Mouse (Mus musculus) testis, postnatal 14 days (tissue): Measurements from ENCODE around the gene Nrap.

Experiments
- DNase-seq: peaks from one replicate; pipeline ENCODE4 v3.0.0; 2021; ENCODE audit warnings: low spot score

Nrap gene

GRCm38 (mm10) chr19:56396669-56397621 lies 7.1 kb upstream of the Nrap start, which contains the start of gene Casp7:
Gene Casp7 (plus strand): TSS chr19:56397129.
- DNase-seq, result peak; percentile 63

DNA sequence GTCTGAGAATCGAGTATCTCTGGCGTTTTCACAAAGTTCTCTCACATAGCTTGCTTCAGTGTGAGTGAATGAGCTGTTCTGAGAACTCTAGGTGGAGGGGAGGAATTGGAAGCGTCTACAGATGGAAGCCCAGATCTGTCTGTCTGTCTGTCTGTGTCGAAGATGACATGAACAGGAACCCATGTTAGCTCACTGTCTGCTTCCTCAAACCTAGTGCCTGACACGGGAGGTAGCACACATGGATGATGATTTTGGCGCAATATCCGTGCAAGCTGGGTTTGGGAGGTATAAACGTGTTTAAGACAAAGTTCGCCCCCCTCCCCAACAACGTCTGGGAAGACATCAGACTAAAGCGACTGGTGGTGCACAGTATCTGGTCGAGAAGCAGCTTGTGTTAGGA lies 6.4 kb upstream of the Nrap start:
- DNase-seq, result no peak

DNA sequence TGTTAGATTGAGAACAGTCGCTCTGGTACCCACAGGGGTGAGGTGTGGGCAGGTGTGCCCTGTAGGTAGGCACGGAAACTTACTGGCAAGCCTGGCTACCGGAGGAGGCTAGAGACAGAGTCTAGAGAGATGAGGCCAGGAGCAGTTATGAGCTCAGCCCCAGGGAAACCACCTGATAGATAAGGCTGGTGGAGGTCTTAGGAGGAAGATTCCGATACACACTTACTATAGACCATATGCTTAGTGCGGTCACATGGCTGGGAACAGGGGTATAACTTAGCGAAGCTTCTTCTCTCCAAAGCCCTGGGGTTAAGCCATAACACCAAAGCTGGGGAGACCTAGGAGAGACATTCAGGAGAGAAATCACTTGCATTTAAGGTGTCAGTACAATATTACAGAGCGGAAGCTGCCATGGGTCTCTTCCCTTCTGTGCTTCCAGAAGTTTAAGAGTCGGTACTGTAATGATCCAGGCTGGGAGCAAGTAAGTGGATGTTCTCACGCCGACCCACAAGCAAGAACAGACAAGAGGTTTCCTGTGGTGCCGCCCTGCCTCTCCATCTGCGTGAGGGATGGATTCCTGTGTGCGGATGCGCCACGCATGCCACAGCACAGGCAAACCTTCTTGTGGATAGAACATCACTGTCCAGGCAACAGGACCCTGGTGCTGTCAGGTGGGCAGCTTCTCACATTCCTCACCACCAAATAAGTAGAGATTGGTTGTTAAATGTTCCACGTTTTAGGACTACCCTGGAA lies 5.5 kb upstream of the Nrap start:
- no peak for DNase-seq

- no peak for DNase-seq
Measured at GRCm38 (mm10) chr19:56393311-56393866, 3.6 kb upstream of the Nrap start.

DNA sequence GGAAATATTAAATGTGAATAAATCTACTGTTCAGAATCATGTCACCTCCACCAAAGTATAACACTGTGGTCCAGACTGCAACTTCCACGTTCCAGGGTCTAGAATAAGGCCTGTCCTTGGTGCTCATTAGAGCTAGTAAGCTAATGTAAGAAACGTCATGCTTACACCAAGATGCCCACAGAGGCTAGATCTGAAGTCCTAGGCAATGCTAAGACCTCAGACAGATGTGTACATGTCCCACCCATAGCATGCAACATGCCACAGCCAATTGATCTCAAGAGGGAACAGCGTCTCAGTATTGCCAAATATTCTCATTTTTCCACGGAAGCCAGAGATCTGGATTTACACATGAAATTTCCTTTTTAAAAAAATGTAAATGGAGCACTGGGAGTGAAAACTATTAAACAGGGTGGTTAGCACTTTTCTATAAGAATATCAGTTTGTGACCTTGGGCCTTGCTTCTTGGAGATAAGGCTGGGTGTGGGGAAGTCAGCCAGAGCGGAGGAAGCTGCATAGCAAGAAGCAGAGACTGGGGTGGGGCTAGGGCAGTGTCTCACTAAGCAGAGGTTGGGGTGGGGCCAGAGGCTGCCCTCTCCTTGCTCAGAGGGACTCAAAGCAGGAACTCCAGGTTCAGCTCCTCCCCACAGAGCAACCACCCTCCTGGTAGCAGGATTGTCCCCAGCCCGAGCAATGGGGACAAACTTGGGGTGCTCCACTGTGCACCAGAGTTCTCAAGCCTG lies 1.6 kb upstream of the Nrap start:
- no peak for DNase-seq

DNA sequence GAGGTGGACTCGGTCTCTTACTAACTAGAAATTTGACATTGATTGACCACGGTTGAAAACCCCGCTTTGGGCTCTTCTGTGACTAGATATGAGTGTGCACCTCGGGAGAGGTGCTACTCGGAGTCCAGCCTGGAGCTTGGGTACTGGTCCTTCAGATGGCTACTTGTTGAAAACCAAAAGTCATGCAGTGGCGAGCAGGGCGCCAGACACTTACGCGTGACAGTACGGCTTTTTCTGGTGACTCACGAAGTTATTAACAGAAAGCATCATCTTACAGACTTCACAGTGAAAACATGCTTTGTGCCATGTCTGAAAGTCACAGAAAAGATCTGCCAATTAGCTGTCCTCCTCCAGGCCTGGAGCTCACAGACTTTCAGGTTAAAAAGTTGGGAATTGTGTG lies 661 bp downstream of the Nrap start:
- DNase-seq, result no peak

GRCm38 (mm10) chr19:56387726-56388302 lies 2.0 kb downstream of the Nrap start:
- no peak for DNase-seq

DNA sequence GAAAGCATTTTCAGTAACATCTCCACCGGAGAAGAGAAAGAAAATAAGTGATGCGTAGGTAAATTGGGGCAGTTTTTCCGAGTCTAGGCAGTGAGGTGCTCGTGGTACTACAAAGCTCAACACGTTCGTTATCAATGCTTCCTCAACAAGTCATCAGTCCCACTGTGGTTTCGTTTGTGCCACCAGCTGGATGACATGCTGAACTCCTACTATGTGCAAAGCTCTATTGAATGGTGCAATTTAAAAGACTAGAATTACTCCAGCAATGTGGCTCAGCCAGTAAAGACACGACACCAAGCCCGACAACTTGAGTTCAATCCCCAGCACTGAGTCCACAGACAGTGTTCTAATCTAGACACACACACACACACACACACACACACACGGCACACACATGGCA lies 3.7 kb downstream of the Nrap start:
- DNase-seq, result no peak

GRCm38 (mm10) chr19:56385546-56385945 lies 4.3 kb downstream of the Nrap start:
- DNase-seq, result no peak

- DNase-seq, result no peak
Measured at GRCm38 (mm10) chr19:56381407-56381806, 8.4 kb downstream of the Nrap start.

DNA sequence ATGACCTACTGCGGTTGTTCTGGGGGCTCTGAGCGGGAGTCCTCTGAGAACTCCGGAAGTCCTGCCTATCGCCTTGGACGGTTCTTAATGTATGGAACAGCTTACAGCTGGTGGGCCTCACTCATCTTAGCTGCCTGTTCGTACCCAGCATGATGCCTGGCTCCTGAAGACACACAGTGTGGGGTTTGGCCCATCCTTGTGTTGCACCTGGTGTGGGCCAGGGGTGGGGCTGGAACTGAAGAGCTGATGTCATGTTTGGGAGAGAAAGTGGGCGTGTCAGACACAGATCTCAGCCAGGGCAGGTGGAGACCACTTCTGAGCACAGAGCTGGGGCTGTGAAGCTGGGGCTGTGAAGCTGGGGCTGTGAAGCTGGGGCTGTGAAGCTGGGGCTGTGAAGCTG lies 9.5 kb downstream of the Nrap start:
- DNase-seq, result no peak

DNA sequence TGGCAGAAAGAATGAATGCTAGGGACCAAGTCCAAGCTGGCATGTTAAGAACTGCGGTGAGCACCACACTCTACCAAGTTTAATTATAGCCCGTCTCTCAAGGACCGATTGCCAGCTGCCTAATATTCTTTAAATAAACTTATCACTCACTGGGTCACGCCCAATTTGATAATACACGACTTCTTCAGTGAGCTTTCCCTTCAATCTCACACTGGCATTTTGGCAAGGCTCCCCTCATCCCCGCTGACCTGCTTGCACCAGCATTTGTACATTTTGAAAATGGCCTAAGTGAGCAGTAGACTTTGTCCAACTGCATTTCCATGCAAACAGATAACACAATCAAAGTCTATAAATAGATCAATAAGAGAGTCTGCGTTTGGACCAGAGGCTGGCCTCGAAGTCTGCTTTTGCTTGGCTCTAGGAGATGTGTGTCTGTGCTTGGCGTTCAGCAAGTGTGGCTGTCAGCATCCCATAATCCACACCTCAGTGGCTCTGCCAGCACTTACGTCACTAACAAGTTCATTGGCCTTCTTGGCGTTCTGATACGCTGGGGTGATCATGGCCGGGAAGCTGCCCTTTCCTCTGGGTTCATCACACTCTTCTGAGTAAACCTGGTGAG lies 11.2 kb downstream of the Nrap start:
- no peak for DNase-seq

DNA sequence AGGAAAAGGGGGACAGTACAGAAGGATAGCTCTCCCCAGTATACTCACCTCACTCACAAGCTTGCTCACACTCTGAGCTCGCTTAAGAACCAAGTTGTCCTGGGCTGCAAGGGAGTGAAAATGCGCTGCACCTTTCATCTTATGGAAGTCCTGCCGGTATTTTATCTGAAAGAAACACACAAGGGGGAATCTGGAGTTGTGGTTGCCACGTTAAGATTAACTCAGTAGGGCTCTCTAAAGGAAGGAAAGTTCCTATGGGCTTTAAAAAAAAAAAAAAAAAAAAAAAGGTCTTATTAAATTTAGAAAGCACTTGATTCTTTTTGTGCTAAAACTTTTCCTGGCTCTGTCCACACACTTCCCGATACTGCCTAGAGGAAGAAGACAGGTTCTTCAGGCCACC lies 11.8 kb downstream of the Nrap start:
- DNase-seq, result no peak

GRCm38 (mm10) chr19:56374011-56374410 lies 15.8 kb downstream of the Nrap start:
- no peak for DNase-seq

- no peak for DNase-seq
Measured at GRCm38 (mm10) chr19:56373246-56373645, 16.6 kb downstream of the Nrap start.

- DNase-seq, result no peak
Measured at GRCm38 (mm10) chr19:56372226-56372625, 17.6 kb downstream of the Nrap start.

- no peak for DNase-seq
Measured at GRCm38 (mm10) chr19:56370389-56371150, 19.3 kb downstream of the Nrap start.

DNA sequence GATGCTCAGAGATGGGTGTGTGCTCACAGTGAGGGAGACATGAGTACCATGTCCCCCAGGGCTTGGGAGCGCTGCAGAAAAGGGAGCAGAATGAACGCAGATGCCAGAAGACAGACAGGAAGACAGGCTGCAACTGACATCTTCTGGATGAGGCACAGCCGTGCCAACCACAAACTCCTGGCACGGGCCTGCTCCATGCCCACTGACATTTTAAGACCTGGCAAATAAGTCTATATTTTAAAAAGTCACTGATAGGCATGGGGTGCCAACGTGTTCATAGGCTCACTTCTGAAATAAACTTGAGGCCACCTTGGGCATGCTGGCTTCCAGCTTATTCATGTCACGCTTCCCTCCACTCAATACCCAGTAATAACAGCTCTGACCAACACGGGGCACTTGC lies 20.9 kb downstream of the Nrap start:
- DNase-seq, result no peak

DNA sequence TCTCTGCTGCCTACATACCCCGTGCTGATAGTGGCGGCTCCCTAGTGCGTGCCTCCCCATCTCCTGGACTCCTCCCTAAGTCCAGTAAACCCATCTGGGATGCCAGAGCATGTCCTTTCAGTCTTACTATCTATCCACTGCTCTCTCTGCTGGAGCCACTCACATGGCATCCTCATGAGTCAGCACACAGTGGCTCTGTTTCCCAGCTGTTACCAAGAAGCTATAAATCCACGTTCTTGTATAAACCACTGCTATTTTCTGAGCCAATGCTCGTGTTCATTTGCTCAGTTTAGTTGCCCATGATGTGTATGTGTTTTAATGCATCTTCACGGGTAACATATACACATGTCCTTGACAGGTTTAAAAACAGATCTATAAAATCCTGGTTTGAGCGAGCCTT lies 22.1 kb downstream of the Nrap start:
- DNase-seq, result no peak

DNA sequence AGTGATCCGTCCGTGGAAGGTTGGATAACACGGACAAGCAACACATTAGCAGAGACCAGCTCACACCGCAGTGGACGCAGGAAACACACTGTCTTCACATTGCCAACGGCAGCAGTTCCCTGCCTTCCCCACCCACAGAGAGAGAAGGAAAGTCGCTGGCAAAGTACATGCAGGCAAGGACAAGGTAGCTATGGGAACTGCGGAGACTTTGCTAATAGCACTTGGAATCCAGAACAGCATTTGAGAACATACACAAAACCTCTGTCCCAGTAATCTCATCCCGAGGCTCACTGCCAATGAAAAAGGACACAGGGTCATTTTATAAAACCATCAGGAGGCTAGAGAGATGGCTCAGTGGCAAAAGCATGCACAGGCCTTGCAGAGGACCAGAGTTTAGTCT lies 23.2 kb downstream of the Nrap start:
- DNase-seq, result no peak

- DNase-seq, result no peak
Measured at GRCm38 (mm10) chr19:56366168-56366567, 23.7 kb downstream of the Nrap start.
